Mouse (Mus musculus): Measurements from ENCODE around the gene Srcap.

DNA sequence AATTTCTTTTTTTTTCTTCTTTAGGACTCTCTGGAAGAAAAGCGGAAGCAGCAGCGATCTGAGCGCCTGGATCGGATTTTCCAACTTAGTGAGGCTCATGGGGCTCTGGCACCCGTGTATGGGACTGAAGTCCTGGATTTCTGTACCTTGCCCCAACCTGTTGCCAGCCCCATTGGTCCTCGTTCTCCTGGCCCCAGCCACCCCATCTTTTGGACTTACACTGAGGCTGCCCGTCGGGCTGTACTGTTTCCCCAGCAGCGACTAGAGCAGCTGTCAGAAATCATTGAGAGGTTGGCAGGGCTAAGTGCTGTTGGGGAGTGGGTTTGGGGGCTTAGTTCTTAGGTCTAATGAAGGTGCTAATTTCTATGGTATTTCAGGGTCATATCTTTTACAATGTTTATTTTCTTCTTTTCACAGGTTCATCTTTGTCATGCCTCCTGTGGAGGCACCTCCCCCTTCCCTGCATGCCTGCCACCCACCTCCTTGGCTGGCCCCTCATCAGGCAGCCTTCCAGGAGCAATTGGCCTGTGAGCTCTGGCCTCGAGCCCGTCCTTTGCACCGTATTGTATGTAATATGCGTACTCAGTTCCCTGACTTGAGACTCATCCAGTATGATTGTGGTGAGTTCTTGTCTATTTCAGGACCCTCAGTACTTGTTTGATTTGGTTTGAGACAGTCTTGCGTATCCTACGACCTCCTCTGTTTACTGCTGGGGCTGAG lies 37.5 kb downstream of the Srcap start:
- TF ChIP-seq POLR2A (IDR thresholded peaks at IDR 0.05; ENCODE audit: borderline replicate concordance, insufficient read depth, low read length) (no peak), CTCF (IDR thresholded peaks at IDR 0.05; ENCODE audit: borderline replicate concordance, insufficient read depth, low read depth, low read length) (no peak)

All from cerebellum, adult 2 months (tissue).